Comparison of ENCODE assay signal across 20 mouse cellular contexts in the genomic region with DNA sequence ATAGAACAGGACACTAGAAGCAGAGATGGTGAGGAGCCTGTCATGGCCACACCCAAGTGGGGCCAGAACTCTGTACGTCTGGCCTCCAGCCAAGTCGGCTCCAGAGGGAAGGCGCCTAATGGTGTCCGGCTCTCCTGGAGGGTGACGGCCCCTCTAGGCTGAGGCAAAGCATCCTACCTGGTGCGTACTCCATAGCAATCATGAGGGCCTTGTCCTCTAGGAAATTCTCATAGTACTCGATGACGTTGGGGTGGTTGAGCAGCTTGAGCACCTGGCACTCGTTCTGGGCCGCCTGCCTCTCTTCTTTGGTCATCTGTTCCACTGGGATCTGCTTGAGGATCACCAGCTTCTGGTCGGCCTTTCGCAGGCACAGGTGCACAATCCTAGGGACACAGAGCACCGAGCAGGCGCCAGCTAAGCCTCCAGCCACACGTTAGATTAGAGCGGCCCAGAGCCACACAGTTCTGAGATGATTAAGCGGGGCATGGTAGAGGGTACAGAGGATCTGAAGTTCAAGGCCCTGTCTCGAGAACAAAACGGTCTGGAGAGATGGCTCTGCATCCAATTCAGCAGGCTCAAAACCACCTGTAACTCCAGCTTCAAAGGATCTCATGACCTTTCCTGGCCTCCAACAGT. TPM values are rescaled to one million over a fixed set of nuclear protein-coding genes. Genes with fewer than 3 reads are reported as not detected.
DNase-seq lines count a peak whose midpoint lies in the region; ATAC-seq and TF ChIP-seq lines count a peak whose summit lies in the region.
"Had no signal": no experiment of that assay in that cellular context is flagged by ENCODE, and none has a peak within 500 bp of the region (broad histone marks: within the 10 kb centered on the region; RNA-seq: fewer than 3 reads in every experiment).

No protein-coding gene starts in this region.

- peaks cover 7% of the 10 kb centered on the region for H3K4me1 ChIP-seq in heart, embryonic 12.5 days (replicated peaks)
- no peaks in the 10 kb centered on the region for H3K4me1 ChIP-seq in lung, embryonic 14.5 days (ENCODE audit: insufficient read depth)
- peaks cover 3% of the 10 kb centered on the region; the same call in 1 of the 2 replicates for H3K4me1 ChIP-seq in lung, adult 2 months (ENCODE audit: control insufficient read depth, insufficient read depth, low read length)

- intact Hi-C loops in heart, postnatal 25 days (cut with DNase I), result no loop called here

- no peak for TF ChIP-seq POLR2A in lung, adult 2 months (IDR thresholded peaks at IDR 0.05; ENCODE audit: borderline replicate concordance, extremely low read depth, low read depth, low read length)

- no peak overlapping the region for H3K27ac ChIP-seq in heart, embryonic 12.5 days (ENCODE audit: poor library complexity, severe bottlenecking)
- no peak overlapping the region for H3K27ac ChIP-seq in lung, embryonic 14.5 days (ENCODE audit: low read depth)
- H3K27ac ChIP-seq: forebrain, embryonic 15.5 days; hindbrain, embryonic 14.5 days; limb, embryonic 13.5 days; lung, embryonic 15.5 days; midbrain, embryonic 12.5 days; neural tube, embryonic 13.5 days had no signal

- peaks cover 11% of the 10 kb centered on the region for H3K36me3 ChIP-seq in heart, embryonic 12.5 days
- no peaks in the 10 kb centered on the region for H3K36me3 ChIP-seq in lung, embryonic 14.5 days (ENCODE audit: insufficient read depth)
- H3K36me3 ChIP-seq: forebrain, embryonic 15.5 days; lung, embryonic 15.5 days; midbrain, embryonic 12.5 days; neural tube, embryonic 13.5 days had no signal

- no peaks in the 10 kb centered on the region for H3K9me3 ChIP-seq in heart, embryonic 12.5 days (replicated peaks)
- no peaks in the 10 kb centered on the region for H3K9me3 ChIP-seq in lung, embryonic 14.5 days (ENCODE audit: low read depth, low read length)
- H3K9me3 ChIP-seq: forebrain, embryonic 15.5 days; limb, embryonic 13.5 days; lung, embryonic 15.5 days; midbrain, embryonic 12.5 days; neural tube, embryonic 13.5 days had no signal

- DNase-seq in adrenal gland, adult (ENCODE audit: inconsistent age in 2 of 2, low spot score in 1 of 2), result peak; percentile 77 to 79
- no peak for DNase-seq in adrenal gland, postnatal 25 days
- no peak for DNase-seq in heart, postnatal 25 days (ENCODE audit: low spot score)
- peak; percentile 29 for DNase-seq in lung, embryonic 14.5 days
- no peak for DNase-seq in lung, adult 2 months
- peak; percentile 46 to 62 for DNase-seq in lung, postnatal 4 days
- DNase-seq in urinary bladder, postnatal 10 days (ENCODE audit: low spot score), result no peak
- DNase-seq: cerebellum, postnatal 10 days; embryo, embryonic 11 days; heart, adult 18-20 months; kidney, adult 2 months; thymus, postnatal 25 days had no signal

- H3K4me2 ChIP-seq in heart, embryonic 12.5 days, result no peak overlapping the region
- no peak overlapping the region for H3K4me2 ChIP-seq in lung, embryonic 14.5 days
- H3K4me2 ChIP-seq: forebrain, embryonic 15.5 days; hindbrain, embryonic 14.5 days; limb, embryonic 13.5 days; lung, embryonic 15.5 days; midbrain, embryonic 12.5 days; neural tube, embryonic 13.5 days had no signal

- 0 out of 2 replicates have a peak overlapping the region, but pooled peaks have one; percentile 0 for H3K9ac ChIP-seq in heart, embryonic 12.5 days
- H3K9ac ChIP-seq in lung, embryonic 14.5 days, result no peak overlapping the region
- H3K9ac ChIP-seq: forebrain, embryonic 15.5 days; hindbrain, embryonic 14.5 days; limb, embryonic 13.5 days; lung, embryonic 15.5 days; midbrain, embryonic 12.5 days; neural tube, embryonic 13.5 days had no signal

- no peak for TF ChIP-seq CTCF in lung, embryonic 14.5 days (IDR thresholded peaks at IDR 0.05; ENCODE audit: low read depth)
- no peak for TF ChIP-seq CTCF in lung, adult 2 months (IDR thresholded peaks at IDR 0.05; ENCODE audit: insufficient read depth, low read length)

- WGBS in heart, embryonic 12.5 days, result 77% methylated on average over 19 of the region's 19 CpGs
- 73% methylated on average over 19 of the region's 19 CpGs for WGBS in lung, embryonic 14.5 days
- 76% methylated on average over 19 of the region's 19 CpGs for WGBS in lung, adult 2 months

- no peak for ATAC-seq in heart, embryonic 12.5 days (ENCODE audit: insufficient number of reproducible peaks, low FRiP score)
- no peak for ATAC-seq in lung, embryonic 14.5 days (ENCODE audit: insufficient read depth)
- ATAC-seq: CD4-positive, CD25-positive, alpha-beta regulatory T cell, adult 4 months; forebrain, embryonic 15.5 days had no signal

- H3K27me3 ChIP-seq in heart, embryonic 12.5 days (replicated peaks), result no peaks in the 10 kb centered on the region
- H3K27me3 ChIP-seq in lung, embryonic 14.5 days (ENCODE audit: insufficient read depth, low read length), result no peaks in the 10 kb centered on the region
- H3K27me3 ChIP-seq: forebrain, embryonic 15.5 days; limb, embryonic 13.5 days; lung, embryonic 15.5 days; neural tube, embryonic 13.5 days had no signal

- H3K4me3 ChIP-seq in heart, embryonic 12.5 days, result no peak overlapping the region
- H3K4me3 ChIP-seq in lung, embryonic 14.5 days (ENCODE audit: low read depth, low read length), result no peak overlapping the region
- H3K4me3 ChIP-seq in lung, adult 2 months (replicated peaks; ENCODE audit: extremely low read depth, low read depth, low read length), result no peak overlapping the region
- H3K4me3 ChIP-seq: forebrain, embryonic 15.5 days; limb, embryonic 13.5 days; lung, embryonic 15.5 days; midbrain, embryonic 12.5 days; neural tube, embryonic 13.5 days had no signal

RNA-seq across cellular contexts. Expression of a gene that starts 3.6 kb away (rescaled TPM):
- 15.7 and 17.6 TPM in 2 replicates for total RNA-seq in adrenal gland, postnatal 25 days (2021)
- 12.1 and 16.5 TPM in 2 replicates for polyA plus RNA-seq in heart, embryonic 12.5 days (2016; fragmentation: Nextera tagmentation; extraction: Ambion mirVana)
- total RNA-seq in heart, postnatal 25 days (2021), result 1 to 10 TPM; 2.5 to 2.6 TPM
- polyA plus RNA-seq in lung, embryonic 14.5 days (2014; fragmentation: Nextera tagmentation; extraction: Ambion mirVana), result 15.3 and 17.2 TPM in 2 replicates
- 16.1 and 18.9 TPM in 2 replicates for polyA plus RNA-seq in lung, adult 2 months (2012; rRNA removed)

RNA-seq across cellular contexts. Expression of a gene that starts 3.6 kb away (rescaled TPM):
- total RNA-seq in adrenal gland, postnatal 25 days (2021), result 73.0 and 107 TPM in 2 replicates
- 11.7 and 14.2 TPM in 2 replicates for polyA plus RNA-seq in heart, embryonic 12.5 days (2016; fragmentation: Nextera tagmentation; extraction: Ambion mirVana)
- 1 to 10 TPM; 5.5 to 7.2 TPM for total RNA-seq in heart, postnatal 25 days (2021)
- polyA plus RNA-seq in lung, embryonic 14.5 days (2014; fragmentation: Nextera tagmentation; extraction: Ambion mirVana), result 19.2 and 21.6 TPM in 2 replicates
- polyA plus RNA-seq in lung, adult 2 months (2012; rRNA removed), result 38.0 and 44.2 TPM in 2 replicates

RNA-seq across cellular contexts. Expression of a gene that starts 7.5 kb away (rescaled TPM):
- 35.6 and 42.3 TPM in 2 replicates for total RNA-seq in adrenal gland, postnatal 25 days (2021)
- polyA plus RNA-seq in heart, embryonic 12.5 days (2016; fragmentation: Nextera tagmentation; extraction: Ambion mirVana), result 51.8 and 52.5 TPM in 2 replicates
- 1 to 10 TPM; 4.6 to 6.7 TPM for total RNA-seq in heart, postnatal 25 days (2021)
- polyA plus RNA-seq in lung, embryonic 14.5 days (2014; fragmentation: Nextera tagmentation; extraction: Ambion mirVana), result 73.8 and 75.6 TPM in 2 replicates
- polyA plus RNA-seq in lung, adult 2 months (2012; rRNA removed), result 37.0 and 42.8 TPM in 2 replicates

RNA-seq across cellular contexts. Expression of a gene that starts 10.5 kb away (rescaled TPM):
- total RNA-seq in adrenal gland, postnatal 25 days (2021), result 1,910 and 2,113 TPM in 2 replicates
- polyA plus RNA-seq in heart, embryonic 12.5 days (2016; fragmentation: Nextera tagmentation; extraction: Ambion mirVana), result 847 and 859 TPM in 2 replicates
- total RNA-seq in heart, postnatal 25 days (2021), result 100 to 1,000 TPM; 776 to 853 TPM
- polyA plus RNA-seq in lung, embryonic 14.5 days (2014; fragmentation: Nextera tagmentation; extraction: Ambion mirVana), result 1,638 and 1,710 TPM in 2 replicates
- polyA plus RNA-seq in lung, adult 2 months (2012; rRNA removed), result 103 and 212 TPM in 2 replicates

RNA-seq across cellular contexts. Expression of a gene that starts 15.4 kb away (rescaled TPM):
- 90.8 and 97.4 TPM in 2 replicates for total RNA-seq in adrenal gland, postnatal 25 days (2021)
- 53.3 and 54.6 TPM in 2 replicates for polyA plus RNA-seq in heart, embryonic 12.5 days (2016; fragmentation: Nextera tagmentation; extraction: Ambion mirVana)
- 10 to 100 TPM; 11.2 to 12.2 TPM for total RNA-seq in heart, postnatal 25 days (2021)
- 140 TPM in 2 replicates for polyA plus RNA-seq in lung, embryonic 14.5 days (2014; fragmentation: Nextera tagmentation; extraction: Ambion mirVana)
- polyA plus RNA-seq in lung, adult 2 months (2012; rRNA removed), result 45.4 and 59.2 TPM in 2 replicates
- polyA plus RNA-seq: CD4-positive, CD25-positive, alpha-beta regulatory T cell, adult 4 months had no signal

Comparison
In these comparisons a context has a peak if more than half of its experiments do, and no peak if none do; other contexts are left out.
1. DNase-seq: peak in adrenal gland, adult (2 of 2), lung, embryonic 14.5 days (single experiment) and lung, postnatal 4 days (2 of 2); none in adrenal gland, postnatal 25 days (single experiment), heart, postnatal 25 days (single experiment), lung, adult 2 months (single experiment) and urinary bladder, postnatal 10 days (single experiment).